Mouse (Mus musculus) G1E (cell line): ENCODE results near the gene Agap1.

Experiments
- CTCF ChIP-seq: IDR thresholded peaks from 2 replicates; pipeline ENCODE4 v1.5.1; 2012; ENCODE audit warnings: low read depth, low read length, inconsistent platforms, mixed read lengths
- GATA2 ChIP-seq: IDR thresholded peaks from 2 replicates; pipeline ENCODE4 v1.6.1; 2012; ENCODE audit warnings: low read depth, low read length, inconsistent platforms, borderline replicate concordance

GRCm38 (mm10) chr1:89801506-89801905 is 346.9 kb downstream of the Agap1 start:
- TF ChIP-seq CTCF, result no peak
- TF ChIP-seq GATA2, result no peak
